Mouse (Mus musculus): ENCODE results near the gene Chd6. TPM values are rescaled to one million over a fixed set of nuclear protein-coding genes. Genes with fewer than 3 reads are reported as not detected.

Chd6 gene
- polyA plus RNA-seq, 1 experiment from 2014 or later: 29.8 TPM

DNA sequence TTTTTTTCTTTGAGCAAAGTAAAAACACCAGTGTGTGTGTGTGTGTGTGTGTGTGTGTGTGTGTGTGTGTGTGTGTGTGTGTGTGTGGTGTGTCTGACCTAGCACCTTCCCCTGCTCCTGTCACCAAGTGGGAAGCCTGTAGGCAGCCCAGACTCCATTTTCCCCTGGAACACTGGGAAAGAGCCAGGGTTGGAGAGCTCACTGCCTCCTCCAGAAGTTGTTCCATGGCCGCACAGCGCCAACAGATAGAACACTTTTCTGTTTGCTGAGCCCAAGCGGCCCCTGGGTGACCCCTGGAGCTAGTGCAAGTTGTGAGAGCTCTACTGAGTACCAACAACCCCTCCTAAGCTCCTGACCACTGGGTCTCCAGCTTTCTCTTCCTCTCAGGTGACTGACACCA lies 175.9 kb downstream of the Chd6 start:
- ATAC-seq: no peak
- Histone ChIP-seq H3K4me3 (ENCODE audit: low read length) (no peak overlapping the region), H3K36me3 (ENCODE audit: control insufficient read depth, insufficient read depth, low read length) (no peaks in the 10 kb centered on the region), H3K4me1 (ENCODE audit: control insufficient read depth, insufficient read depth, low read depth, low read length) (no peaks in the 10 kb centered on the region), H3K4me2 (ENCODE audit: low read length) (no peak overlapping the region), H3K27me3 (replicated peaks; ENCODE audit: control insufficient read depth, insufficient read depth, low read length) (no peaks in the 10 kb centered on the region), H3K27ac (ENCODE audit: low read depth, low read length) (no peak overlapping the region), H3K9me3 (ENCODE audit: control insufficient read depth, low read length) (no peaks in the 10 kb centered on the region), H3K9ac (ENCODE audit: low read depth, low read length) (no peak overlapping the region)
- 70% methylated on average over 3 of the region's 3 CpGs for WGBS

DNA sequence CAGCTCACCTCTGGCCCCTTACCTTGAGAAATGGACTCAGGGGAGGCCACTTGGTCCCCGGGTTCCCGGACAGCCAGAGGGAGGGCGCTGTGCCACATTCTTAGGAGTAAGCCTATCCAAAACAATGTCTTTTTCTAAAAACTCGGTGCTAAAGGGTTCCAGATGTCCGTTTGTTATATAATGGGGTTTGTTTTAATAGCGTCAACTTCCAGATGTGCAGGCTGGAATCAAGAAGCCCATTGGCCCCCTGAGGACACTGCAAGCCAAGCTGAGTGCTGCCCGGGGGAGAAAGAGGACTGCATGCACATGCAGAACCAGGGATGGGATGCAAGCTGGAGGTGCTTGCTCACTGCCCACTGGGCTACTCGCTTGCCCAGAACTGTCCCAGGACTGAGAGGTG lies 176.6 kb downstream of the Chd6 start:
- Histone ChIP-seq H3K4me1 (ENCODE audit: control insufficient read depth, insufficient read depth, low read depth, low read length) (no peaks in the 10 kb centered on the region), H3K36me3 (ENCODE audit: control insufficient read depth, insufficient read depth, low read length) (no peaks in the 10 kb centered on the region), H3K27ac (ENCODE audit: low read depth, low read length) (no peak overlapping the region), H3K4me3 (ENCODE audit: low read length) (no peak overlapping the region), H3K4me2 (ENCODE audit: low read length) (no peak overlapping the region), H3K9ac (ENCODE audit: low read depth, low read length) (no peak overlapping the region), H3K9me3 (ENCODE audit: control insufficient read depth, low read length) (no peaks in the 10 kb centered on the region), H3K27me3 (replicated peaks; ENCODE audit: control insufficient read depth, insufficient read depth, low read length) (no peaks in the 10 kb centered on the region)
- WGBS: 66% methylated on average over 8 of the region's 8 CpGs
- no peak for ATAC-seq

DNA sequence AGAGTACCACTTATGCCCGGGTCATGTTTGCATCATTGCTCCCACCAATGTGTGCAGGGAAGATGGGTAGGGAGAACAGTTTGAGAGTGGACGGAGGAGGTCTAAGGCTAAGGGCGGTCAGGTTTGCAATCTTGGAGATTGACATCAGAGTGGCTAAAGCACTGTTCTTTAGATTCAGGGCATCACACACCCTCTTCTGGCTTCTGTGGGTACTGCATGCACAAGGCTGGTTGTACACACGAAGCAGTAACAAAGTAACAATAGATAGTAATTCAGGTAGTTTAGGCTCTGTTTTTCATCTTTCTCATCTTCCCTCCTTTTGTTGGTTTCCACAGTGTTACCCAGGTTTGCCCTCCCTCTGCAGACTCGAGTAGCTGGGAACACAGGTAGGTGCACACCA lies 177.5 kb downstream of the Chd6 start:
- H3K36me3 ChIP-seq (ENCODE audit: control insufficient read depth, insufficient read depth, low read length): no peaks in the 10 kb centered on the region
- WGBS: 88% methylated on average over 5 of the region's 5 CpGs
- ATAC-seq: no peak
- H3K4me1 ChIP-seq (ENCODE audit: control insufficient read depth, insufficient read depth, low read depth, low read length): no peaks in the 10 kb centered on the region
- no peak overlapping the region for H3K4me3 ChIP-seq (ENCODE audit: low read length)
- no peak overlapping the region for H3K9ac ChIP-seq (ENCODE audit: low read depth, low read length)
- H3K4me2 ChIP-seq (ENCODE audit: low read length): no peak overlapping the region
- H3K9me3 ChIP-seq (ENCODE audit: control insufficient read depth, low read length): no peaks in the 10 kb centered on the region
- H3K27me3 ChIP-seq (replicated peaks; ENCODE audit: control insufficient read depth, insufficient read depth, low read length): no peaks in the 10 kb centered on the region
- H3K27ac ChIP-seq (ENCODE audit: low read depth, low read length): no peak overlapping the region

DNA sequence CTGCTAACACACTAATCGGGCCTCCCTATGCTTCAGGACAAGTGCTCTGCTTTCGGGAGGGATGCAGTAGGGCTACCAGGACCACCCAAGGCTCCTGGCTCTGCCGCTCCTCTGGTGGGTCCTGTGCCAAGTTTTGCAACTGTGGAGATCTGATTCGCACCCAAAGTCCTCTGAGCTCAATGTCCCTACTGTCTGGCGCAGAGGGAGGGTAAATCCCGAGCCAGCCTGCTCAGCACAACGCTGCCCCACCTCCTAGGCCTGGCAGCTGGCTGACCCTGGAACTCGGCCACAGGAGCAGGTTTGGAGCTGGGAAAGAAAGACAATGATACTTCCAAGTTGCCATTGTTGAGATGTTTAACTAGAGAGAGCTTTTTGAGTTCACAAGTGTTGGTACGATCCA lies 183.7 kb downstream of the Chd6 start:
- no peak overlapping the region for H3K27ac ChIP-seq (ENCODE audit: low read depth, low read length)
- H3K4me2 ChIP-seq (ENCODE audit: low read length): no peak overlapping the region
- H3K4me3 ChIP-seq (ENCODE audit: low read length): no peak overlapping the region
- no peaks in the 10 kb centered on the region for H3K4me1 ChIP-seq (ENCODE audit: control insufficient read depth, insufficient read depth, low read depth, low read length)
- no peaks in the 10 kb centered on the region for H3K27me3 ChIP-seq (replicated peaks; ENCODE audit: control insufficient read depth, insufficient read depth, low read length)
- H3K9ac ChIP-seq (ENCODE audit: low read depth, low read length): no peak overlapping the region
- WGBS: 61% methylated on average over 9 of the region's 9 CpGs
- ATAC-seq: peak; percentile 82
- no peaks in the 10 kb centered on the region for H3K9me3 ChIP-seq (ENCODE audit: control insufficient read depth, low read length)
- no peaks in the 10 kb centered on the region for H3K36me3 ChIP-seq (ENCODE audit: control insufficient read depth, insufficient read depth, low read length)

DNA sequence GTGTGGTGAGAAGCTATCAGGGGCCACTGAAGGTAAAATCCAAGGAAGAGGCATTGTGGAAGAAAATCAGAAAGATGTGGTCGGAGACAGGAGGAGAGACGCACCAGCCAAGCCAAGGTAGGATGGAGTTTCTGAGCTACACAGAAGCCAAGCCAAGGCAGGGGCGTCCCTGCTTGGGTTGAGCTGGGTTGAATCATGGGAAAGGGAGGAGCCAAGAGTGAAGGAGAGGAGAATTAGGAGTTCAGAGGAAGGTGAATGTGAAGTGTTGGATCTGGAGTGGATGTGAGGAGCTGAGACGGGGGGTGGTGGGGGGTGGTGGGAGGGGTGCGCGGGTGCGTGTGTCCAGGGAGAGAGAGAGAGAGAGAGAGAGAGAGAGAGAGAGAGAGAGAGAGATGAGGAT lies 187.6 kb downstream of the Chd6 start:
- 77% methylated on average over 7 of the region's 7 CpGs for WGBS
- H3K9ac ChIP-seq (ENCODE audit: low read depth, low read length): no peak overlapping the region
- H3K4me2 ChIP-seq (ENCODE audit: low read length): no peak overlapping the region
- no peaks in the 10 kb centered on the region for H3K9me3 ChIP-seq (ENCODE audit: control insufficient read depth, low read length)
- no peak overlapping the region for H3K4me3 ChIP-seq (ENCODE audit: low read length)
- ATAC-seq: no peak
- H3K27ac ChIP-seq (ENCODE audit: low read depth, low read length): no peak overlapping the region
- no peaks in the 10 kb centered on the region for H3K27me3 ChIP-seq (replicated peaks; ENCODE audit: control insufficient read depth, insufficient read depth, low read length)
- H3K4me1 ChIP-seq (ENCODE audit: control insufficient read depth, insufficient read depth, low read depth, low read length): no peaks in the 10 kb centered on the region
- H3K36me3 ChIP-seq (ENCODE audit: control insufficient read depth, insufficient read depth, low read length): no peaks in the 10 kb centered on the region

DNA sequence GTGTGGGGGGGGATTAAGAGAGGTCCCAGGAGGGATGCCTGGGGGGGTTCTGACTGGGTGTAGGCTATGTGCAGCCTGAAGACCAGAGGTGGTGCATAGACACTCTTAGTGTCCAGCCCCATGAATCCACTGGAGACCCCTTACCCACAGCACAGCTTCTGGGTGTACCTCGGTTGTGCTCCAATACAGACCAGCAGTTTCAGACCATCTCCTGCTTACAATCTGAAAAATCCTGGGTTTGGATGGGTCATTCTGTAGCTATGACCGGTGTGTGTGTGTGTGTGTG lies 190.0 kb downstream of the Chd6 start:
- Histone ChIP-seq H3K27me3 (replicated peaks; ENCODE audit: control insufficient read depth, insufficient read depth, low read length) (no peaks in the 10 kb centered on the region), H3K9me3 (ENCODE audit: control insufficient read depth, low read length) (no peaks in the 10 kb centered on the region), H3K9ac (ENCODE audit: low read depth, low read length) (no peak overlapping the region), H3K4me3 (ENCODE audit: low read length) (no peak overlapping the region), H3K27ac (ENCODE audit: low read depth, low read length) (no peak overlapping the region), H3K4me2 (ENCODE audit: low read length) (no peak overlapping the region), H3K36me3 (ENCODE audit: control insufficient read depth, insufficient read depth, low read length) (no peaks in the 10 kb centered on the region), H3K4me1 (ENCODE audit: control insufficient read depth, insufficient read depth, low read depth, low read length) (no peaks in the 10 kb centered on the region)
- no peak for ATAC-seq
- 82% methylated on average over 2 of the region's 2 CpGs for WGBS

DNA sequence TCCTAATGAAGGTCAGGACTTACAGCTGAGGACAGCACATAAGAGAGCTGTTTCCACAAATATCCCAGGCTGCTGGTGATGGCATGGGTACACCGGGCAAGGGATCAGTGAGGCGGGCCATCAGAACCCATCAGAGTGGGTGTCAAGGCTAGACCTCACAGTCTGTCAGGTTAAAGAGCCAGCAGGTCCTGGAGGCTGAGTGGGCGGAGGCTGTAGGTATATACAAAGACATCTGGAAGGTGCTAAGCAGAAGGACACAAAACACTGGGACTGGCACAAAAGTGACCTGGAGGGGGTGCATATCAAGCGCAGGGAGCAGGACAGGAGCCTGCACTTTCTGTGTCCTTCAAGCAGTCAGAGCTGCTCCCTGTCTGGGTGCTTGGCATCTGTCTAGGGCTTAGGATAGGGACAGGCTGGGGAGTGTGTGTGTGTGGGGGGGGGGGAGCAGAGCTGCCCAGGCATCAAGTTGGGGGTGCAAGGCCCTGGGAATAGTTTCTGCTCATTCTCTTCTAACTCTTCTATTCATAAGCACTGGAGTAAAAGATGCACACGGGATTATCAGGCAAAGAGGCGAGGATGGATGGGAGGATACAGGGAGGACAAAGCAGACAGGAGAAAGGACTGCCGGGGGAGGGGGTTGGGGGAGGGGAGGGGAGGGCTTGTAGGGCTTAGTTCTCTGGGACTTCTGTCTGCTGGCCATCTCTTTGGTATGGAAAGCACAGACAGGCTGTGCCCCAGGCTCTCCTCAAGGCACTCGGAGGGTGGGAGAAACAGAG lies 190.5 kb downstream of the Chd6 start:
- Histone ChIP-seq H3K9ac (ENCODE audit: low read depth, low read length) (no peak overlapping the region), H3K36me3 (ENCODE audit: control insufficient read depth, insufficient read depth, low read length) (no peaks in the 10 kb centered on the region), H3K4me2 (ENCODE audit: low read length) (no peak overlapping the region), H3K4me3 (ENCODE audit: low read length) (no peak overlapping the region), H3K4me1 (ENCODE audit: control insufficient read depth, insufficient read depth, low read depth, low read length) (no peaks in the 10 kb centered on the region), H3K27ac (ENCODE audit: low read depth, low read length) (no peak overlapping the region), H3K9me3 (ENCODE audit: control insufficient read depth, low read length) (no peaks in the 10 kb centered on the region), H3K27me3 (replicated peaks; ENCODE audit: control insufficient read depth, insufficient read depth, low read length) (0 out of 2 replicates have a peak, but pooled peaks cover under 1% of the 10 kb centered on the region)
- no peak for ATAC-seq
- 51% methylated on average over 8 of the region's 8 CpGs for WGBS

DNA sequence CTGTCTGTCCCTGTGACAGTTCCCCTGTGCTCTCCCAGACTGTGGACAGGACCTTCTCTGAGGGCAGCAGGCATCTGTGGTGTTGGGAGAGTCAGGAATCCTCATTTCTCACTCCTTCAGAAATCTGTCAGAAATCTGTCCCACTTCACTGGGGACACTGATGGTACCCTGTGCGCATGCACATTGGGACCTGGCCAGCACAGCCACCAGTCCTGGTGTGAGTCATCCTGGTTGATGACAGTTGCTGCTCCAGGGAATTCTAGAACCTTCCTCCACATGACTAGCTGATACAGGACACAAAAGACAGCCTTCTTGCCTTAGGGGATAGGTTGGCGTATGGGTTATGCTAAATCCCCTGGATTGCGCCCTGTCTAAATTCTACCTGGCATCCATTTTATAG lies 191.6 kb downstream of the Chd6 start:
- 93% methylated on average over 3 of the region's 3 CpGs for WGBS
- no peaks in the 10 kb centered on the region for H3K9me3 ChIP-seq (ENCODE audit: control insufficient read depth, low read length)
- H3K4me1 ChIP-seq (ENCODE audit: control insufficient read depth, insufficient read depth, low read depth, low read length): peaks cover under 1% of the 10 kb centered on the region; the same call in 1 of the 2 replicates
- ATAC-seq: no peak
- H3K36me3 ChIP-seq (ENCODE audit: control insufficient read depth, insufficient read depth, low read length): no peaks in the 10 kb centered on the region
- no peak overlapping the region for H3K4me2 ChIP-seq (ENCODE audit: low read length)
- no peak overlapping the region for H3K27ac ChIP-seq (ENCODE audit: low read depth, low read length)
- H3K4me3 ChIP-seq (ENCODE audit: low read length): no peak overlapping the region
- peaks cover 9% of the 10 kb centered on the region for H3K27me3 ChIP-seq (replicated peaks; ENCODE audit: control insufficient read depth, insufficient read depth, low read length)
- H3K9ac ChIP-seq (ENCODE audit: low read depth, low read length): no peak overlapping the region

DNA sequence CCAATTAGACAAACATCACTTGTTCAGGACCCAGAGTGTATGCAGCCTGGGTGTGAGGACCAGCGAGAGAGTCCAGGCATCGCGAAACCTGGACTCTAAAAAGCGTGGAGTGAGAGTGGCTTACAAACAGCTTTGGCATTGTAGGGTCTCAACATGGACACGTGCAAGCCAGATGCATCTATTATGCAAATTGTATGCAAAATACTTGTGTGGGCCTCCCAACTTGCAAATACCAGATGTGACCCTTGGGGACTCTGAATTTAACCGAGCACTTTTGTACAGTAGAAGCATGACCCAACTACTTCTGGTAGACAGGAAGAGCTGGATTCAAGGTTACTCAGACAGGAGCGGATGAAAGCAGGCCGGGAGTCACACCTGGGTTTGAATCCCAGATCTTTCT lies 192.2 kb downstream of the Chd6 start:
- peaks cover 11% of the 10 kb centered on the region for H3K27me3 ChIP-seq (replicated peaks; ENCODE audit: control insufficient read depth, insufficient read depth, low read length)
- H3K36me3 ChIP-seq (ENCODE audit: control insufficient read depth, insufficient read depth, low read length): no peaks in the 10 kb centered on the region
- H3K4me3 ChIP-seq (ENCODE audit: low read length): no peak overlapping the region
- H3K9me3 ChIP-seq (ENCODE audit: control insufficient read depth, low read length): no peaks in the 10 kb centered on the region
- ATAC-seq: no peak
- no peak overlapping the region for H3K4me2 ChIP-seq (ENCODE audit: low read length)
- peaks cover 7% of the 10 kb centered on the region for H3K4me1 ChIP-seq (ENCODE audit: control insufficient read depth, insufficient read depth, low read depth, low read length)
- no peak overlapping the region for H3K27ac ChIP-seq (ENCODE audit: low read depth, low read length)
- whole genome bisulfite sequencing: 51% methylated on average over 8 of the region's 8 CpGs
- no peak overlapping the region for H3K9ac ChIP-seq (ENCODE audit: low read depth, low read length)
